Mouse (Mus musculus) cerebellum, adult 2 months (tissue): ENCODE data around the gene Acox1. TPM values are rescaled to one million over a fixed set of nuclear protein-coding genes. Genes with fewer than 3 reads are reported as not detected.

Experiments used
- DNase-seq, 2 experiments: peaks; one replicate each; pipeline ENCODE4 v3.0.0; 2021
- H3K27ac ChIP-seq: fragments of 200-500 bp; 2 replicates; pipeline ENCODE4 v1.5.1; 2012; ENCODE audit warnings: low read length, control low read depth, inconsistent platforms; ENCODE audit not compliant: insufficient read depth
- H3K27me3 ChIP-seq: fragments of 200-500 bp; 2 replicates; pipeline ENCODE4 v1.6.1; 2012; ENCODE audit warnings: inconsistent platforms, mild to moderate bottlenecking, low read length, moderate library complexity; ENCODE audit not compliant: control insufficient read depth, insufficient read depth
- H3K4me1 ChIP-seq: fragments of 200-500 bp; 2 replicates; pipeline ENCODE4 v1.6.1; 2011; ENCODE audit warnings: low read length; ENCODE audit not compliant: control insufficient read depth, insufficient read depth
- H3K4me3 ChIP-seq: fragments of 200-500 bp; replicated peaks from 2 replicates; pipeline ENCODE3; 2011; ENCODE audit warnings: mild to moderate bottlenecking, low read depth, low read length, control low read depth; ENCODE audit not compliant: insufficient read depth
- CTCF ChIP-seq: fragments of 200-500 bp; IDR thresholded peaks from 2 replicates; pipeline ENCODE4 v1.5.1; 2011; ENCODE audit warnings: low read depth, mild to moderate bottlenecking, control low read depth, low read length, moderate library complexity, borderline replicate concordance; ENCODE audit not compliant: insufficient read depth
- POLR2A ChIP-seq: fragments of 200-500 bp; IDR thresholded peaks from 2 replicates; pipeline ENCODE4 v1.6.1; 2011; ENCODE audit warnings: low read length, control low read depth, borderline replicate concordance; ENCODE audit not compliant: insufficient read depth
- WGBS: fragments of 180-500 bp; shearing (Covaris S2); methylation state at CpG from one replicate; pipeline ENCODE4 v1.1.7; 2018; 5-methylcytosine and 5-hydroxymethylcytosine counted together
- polyA plus RNA-seq: library from polyadenylated mRNA; depleted of rRNA; stranded (reverse); fragments of >200 nt; gene quantifications from 2 replicates; pipeline ENCODE4 v1.2.3, GENCODE M21; 2012

Acox1 gene
- polyA plus RNA-seq, 1 experiment = 107 TPM

GRCm38 (mm10) chr11:116234901-116235300, 36.1 kb upstream of the Acox1 start:
- WGBS = 79% methylated on average over 8 of the region's 8 CpGs
- H3K4me1 ChIP-seq = no peaks in the 10 kb centered on the region
- TF ChIP-seq CTCF = no peak
- TF ChIP-seq POLR2A = no peak
- no peak overlapping the region for H3K27ac ChIP-seq
- H3K27me3 ChIP-seq = no peaks in the 10 kb centered on the region
- no peak for DNase-seq
- no peak overlapping the region for H3K4me3 ChIP-seq

GRCm38 (mm10) chr11:116232427-116232826, 33.6 kb upstream of the Acox1 start:
- Histone ChIP-seq H3K27me3 (no peaks in the 10 kb centered on the region), H3K4me3 (no peak overlapping the region), H3K27ac (no peak overlapping the region), H3K4me1 (no peaks in the 10 kb centered on the region; the same call in 1 of the 2 replicates)
- WGBS = 32% methylated on average over 17 of the region's 17 CpGs
- TF ChIP-seq POLR2A = no peak
- TF ChIP-seq CTCF = no peak
- DNase-seq = no peak

GRCm38 (mm10) chr11:116228699-116229098, 29.9 kb upstream of the Acox1 start:
- H3K4me3 ChIP-seq = no peak overlapping the region
- H3K27me3 ChIP-seq = no peaks in the 10 kb centered on the region
- no peak for TF ChIP-seq POLR2A
- TF ChIP-seq CTCF = no peak
- H3K27ac ChIP-seq = no peak overlapping the region
- H3K4me1 ChIP-seq = no peaks in the 10 kb centered on the region; the same call in 1 of the 2 replicates
- 81% methylated on average over 4 of the region's 4 CpGs for WGBS
- DNase-seq = no peak

GRCm38 (mm10) chr11:116226414-116226813, 27.6 kb upstream of the Acox1 start:
- Histone ChIP-seq H3K4me3 (no peak overlapping the region), H3K27me3 (peaks cover 6% of the 10 kb centered on the region; the same call in 1 of the 2 replicates), H3K27ac (no peak overlapping the region), H3K4me1 (no peaks in the 10 kb centered on the region; the same call in 1 of the 2 replicates)
- peak; percentile 68 to 77 for DNase-seq
- WGBS = 2% methylated on average over 2 of the region's 2 CpGs
- TF ChIP-seq POLR2A = no peak
- TF ChIP-seq CTCF = peak; percentile 78

GRCm38 (mm10) chr11:116222740-116223059, 23.9 kb upstream of the Acox1 start:
- WGBS = 27% methylated on average over 23 of the region's 23 CpGs
- no peak for DNase-seq
- H3K27me3 ChIP-seq = peaks cover 6% of the 10 kb centered on the region; the same call in 1 of the 2 replicates
- peaks cover 6% of the 10 kb centered on the region for H3K4me1 ChIP-seq
- no peak overlapping the region for H3K4me3 ChIP-seq
- no peak overlapping the region for H3K27ac ChIP-seq
- TF ChIP-seq CTCF = no peak
- TF ChIP-seq POLR2A = no peak

GRCm38 (mm10) chr11:116221931-116222739, 23.3 kb upstream of the Acox1 start:
- DNase-seq = no peak
- no peak overlapping the region for H3K27ac ChIP-seq
- TF ChIP-seq CTCF (no peak), POLR2A (no peak)
- H3K27me3 ChIP-seq = peaks cover 6% of the 10 kb centered on the region; the same call in 1 of the 2 replicates
- peak overlapping the region; percentile 35 for H3K4me3 ChIP-seq
- WGBS = 13% methylated on average over 53 of the region's 53 CpGs
- peaks cover 6% of the 10 kb centered on the region for H3K4me1 ChIP-seq

- WGBS = 30% methylated on average over 4 of the region's 4 CpGs
- Histone ChIP-seq H3K4me3 (no peak overlapping the region), H3K27me3 (peaks cover 6% of the 10 kb centered on the region; the same call in 1 of the 2 replicates), H3K27ac (no peak overlapping the region), H3K4me1 (peaks cover 6% of the 10 kb centered on the region)
- peak; percentile 43 to 44 for DNase-seq
- peak; percentile 59; the same call in 1 of the 2 replicates for TF ChIP-seq CTCF
- no peak for TF ChIP-seq POLR2A
Measured at GRCm38 (mm10) chr11:116219885-116220284, 21.0 kb upstream of the Acox1 start.
